Mouse (Mus musculus): ENCODE results near the gene Lhx4.

GRCm38 (mm10) chr1:155796757-155797405 lies 45.4 kb upstream of the Lhx4 start:
- TF ChIP-seq CTCF (conservative IDR thresholded peaks at IDR 0.05; ENCODE audit: low read length), result no peak
- no peak for TF ChIP-seq NANOG (IDR thresholded peaks at IDR 0.05; ENCODE audit: borderline replicate concordance, low read length)
- no peak for TF ChIP-seq POU5F1 (IDR thresholded peaks at IDR 0.05; ENCODE audit: borderline replicate concordance, low read length)
